Mouse (Mus musculus) myocyte (in vitro differentiated cells): Measurements from ENCODE around the gene Gm20388.

ENCODE experiments used
- CEBPB ChIP-seq: IDR thresholded peaks from 2 replicates; pipeline ENCODE4 v1.6.1; 2011; ENCODE audit warnings: mild to moderate bottlenecking, moderate library complexity; ENCODE audit not compliant: poor library complexity, insufficient read depth, severe bottlenecking
- E2F4 ChIP-seq: IDR thresholded peaks from one replicate; pipeline ENCODE4 v1.6.1; 2011; ENCODE audit warnings: mild to moderate bottlenecking, control low read depth, moderate library complexity; ENCODE audit not compliant: insufficient read depth
- MAX ChIP-seq: IDR thresholded peaks from one replicate; pipeline ENCODE4 v1.6.1; 2011; ENCODE audit warnings: low read depth, mild to moderate bottlenecking, control low read depth
- MYOD1 ChIP-seq, 3 experiments: IDR thresholded peaks; one replicate each; pipeline ENCODE4 v1.6.1; 2011; ENCODE audit warnings: control low read depth in 2 of 3, low read depth in 2 of 3, mild to moderate bottlenecking in 2 of 3, moderate library complexity in 1 of 3; ENCODE audit not compliant: insufficient read length in 2 of 3, control insufficient read depth in 1 of 3
- MYOG ChIP-seq, 3 experiments: IDR thresholded peaks; one replicate each; pipeline ENCODE4 v1.6.1; 2011; ENCODE audit warnings: control low read depth in 2 of 3, low read depth in 2 of 3, mild to moderate bottlenecking in 2 of 3; ENCODE audit not compliant: insufficient read length in 2 of 3, control insufficient read depth in 1 of 3, insufficient read depth in 1 of 3
- POLR2A ChIP-seq: IDR thresholded peaks from one replicate; pipeline ENCODE4 v1.6.1; 2011; ENCODE audit warnings: low read depth, mild to moderate bottlenecking, control low read depth, moderate library complexity; ENCODE audit not compliant: insufficient read length
- POLR2AphosphoS2 ChIP-seq: IDR thresholded peaks from one replicate; pipeline ENCODE4 v1.6.1; 2011; ENCODE audit warnings: low read depth, control low read depth; ENCODE audit not compliant: insufficient read length
- TCF3 ChIP-seq: IDR thresholded peaks from one replicate; pipeline ENCODE4 v1.6.1; 2011; ENCODE audit warnings: low read depth, control low read depth; ENCODE audit not compliant: insufficient read length
- USF1 ChIP-seq: IDR thresholded peaks from one replicate; pipeline ENCODE4 v1.6.1; 2011; ENCODE audit warnings: low read depth, mild to moderate bottlenecking, control low read depth, moderate library complexity

DNA sequence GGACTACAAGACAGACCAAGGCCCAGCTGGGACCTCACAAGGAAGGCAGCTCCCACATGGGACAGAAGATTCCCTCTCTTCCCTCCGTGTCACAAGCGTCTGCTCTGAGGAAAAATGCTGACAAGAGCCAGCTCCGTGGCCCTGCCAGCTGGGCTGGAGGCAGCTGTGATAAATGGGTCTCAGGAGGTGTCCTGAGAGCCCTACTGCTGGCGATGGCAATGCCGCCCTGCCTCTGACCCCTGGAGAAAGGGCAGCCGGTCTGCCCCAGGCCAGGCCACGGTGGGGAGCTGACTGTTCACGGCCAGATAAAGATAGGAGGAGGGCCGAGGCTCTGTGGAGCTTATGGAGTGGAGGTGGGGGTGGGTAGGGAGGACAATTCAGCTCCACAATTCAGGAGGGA lies 511.0 kb downstream of the Gm20388 start:
- no peak for TF ChIP-seq POLR2A
- TF ChIP-seq MAX, result no peak
- no peak for TF ChIP-seq E2F4
- TF ChIP-seq MYOG (IDR thresholded peaks at IDR 0.05; ENCODE audit: control insufficient read depth in 1 of 3, insufficient read depth in 1 of 3, insufficient read length in 2 of 3, low read depth in 2 of 3), result peak in 1 of 3 experiments; percentile 50
- no peak for TF ChIP-seq CEBPB
- no peak for TF ChIP-seq POLR2AphosphoS2
- TF ChIP-seq MYOD1 (IDR thresholded peaks at IDR 0.05; ENCODE audit: control insufficient read depth in 1 of 3, insufficient read length in 2 of 3, low read depth in 2 of 3), result peak in 1 of 3 experiments; percentile 46
- TF ChIP-seq TCF3, result no peak
- no peak for TF ChIP-seq USF1
